Mouse (Mus musculus): ENCODE results near the gene Dync1i1. TPM values are rescaled to one million over a fixed set of nuclear protein-coding genes. Genes with fewer than 3 reads are reported as not detected.

Gene Dync1i1
- not detected for polyA plus RNA-seq (2017; shearing (Covaris generic))

DNA sequence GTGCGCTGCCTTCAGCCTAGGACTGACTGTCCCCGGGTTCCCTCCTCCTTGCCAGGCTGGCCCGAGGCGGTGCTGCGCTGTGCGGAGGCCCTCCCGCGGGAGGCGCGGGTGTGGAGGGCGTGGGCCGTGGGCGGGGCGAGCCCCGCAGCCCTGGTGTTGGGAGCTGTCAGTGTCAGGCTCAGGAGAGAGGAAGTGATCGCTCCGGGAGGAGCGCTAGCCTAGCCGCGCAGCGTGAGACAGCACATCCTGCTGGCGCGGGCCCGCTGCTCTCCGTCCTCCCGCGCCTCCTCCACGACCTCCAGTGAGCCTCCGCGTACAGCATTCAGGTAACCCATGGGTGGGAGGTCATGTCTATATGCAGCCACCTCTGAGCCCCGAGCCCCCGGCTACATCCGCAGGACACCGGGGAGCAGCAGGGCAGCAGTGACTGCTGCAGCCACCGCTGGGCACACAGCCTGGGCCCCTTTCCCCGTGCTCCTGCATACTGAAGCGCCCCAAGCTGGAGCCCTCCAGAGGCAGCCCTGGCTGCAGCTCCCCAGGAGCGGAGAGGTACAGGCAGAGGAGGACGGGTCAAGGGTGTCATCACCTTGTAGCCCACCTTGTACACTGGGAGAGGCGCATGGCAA lies at the start of gene Dync1i1:
Gene Dync1i1 (plus strand): TSS at position 29 of the 626 bp plus-strand sequence.

Other genes with a start within 250 kb of the Dync1i1 start
- gene Pdk4, start 229.3 kb upstream of the Dync1i1 start, polyA plus RNA-seq (2017; shearing (Covaris generic)) = not detected

All from CD4-positive, CD25-positive, alpha-beta regulatory T cell (primary cell).